Mouse (Mus musculus): ENCODE data around the gene Kbtbd12. TPM values are rescaled to one million over a fixed set of nuclear protein-coding genes. Genes with fewer than 3 reads are reported as not detected.

Gene Kbtbd12
- polyA plus RNA-seq, 1 experiment from 2014 or later: 0.31 TPM

GRCm38 (mm10) chr6:88499481-88500404 lies 138.0 kb downstream of the Kbtbd12 start:
- H3K36me3 ChIP-seq: peaks cover 59% of the 10 kb centered on the region

More at GRCm38 (mm10) chr6:88499481-88500404, 138.0 kb downstream of the Kbtbd12 start:
- Histone ChIP-seq H3K4me3 (replicated peaks) (peak overlapping the region; percentile 59), H3K4me1 (replicated peaks) (peaks cover 8% of the 10 kb centered on the region), H3K9ac (replicated peaks) (peak overlapping the region; percentile 74), H3K9me3 (no peaks in the 10 kb centered on the region), H3K27ac (no peak overlapping the region), H3K4me2 (peak overlapping the region; percentile 98), H3K27me3 (peaks cover 8% of the 10 kb centered on the region; the same call in 1 of the 2 replicates)
- ATAC-seq (ENCODE audit: insufficient number of reproducible peaks, insufficient read depth, low FRiP score, low TSS enrichment, low read depth): peak; percentile 63
- WGBS: 2% methylated on average over 76 of the region's 76 CpGs

Other genes with a start within 250 kb of the Kbtbd12 start
- gene Eefsec, start 191.4 kb downstream of the Kbtbd12 start, polyA plus RNA-seq (2016; fragmentation: Nextera tagmentation; extraction: Ambion mirVana): 36.5 and 37.3 TPM in 2 replicates
- gene Ruvbl1, start 172.5 kb downstream of the Kbtbd12 start, polyA plus RNA-seq (2016; fragmentation: Nextera tagmentation; extraction: Ambion mirVana): 160 and 161 TPM in 2 replicates
- 219 and 223 TPM in 2 replicates for gene Sec61a1, start 119.0 kb downstream of the Kbtbd12 start, polyA plus RNA-seq (2016; fragmentation: Nextera tagmentation; extraction: Ambion mirVana)
- 8.0 and 9.4 TPM in 2 replicates for gene Mgll, start 86.5 kb upstream of the Kbtbd12 start, polyA plus RNA-seq (2016; fragmentation: Nextera tagmentation; extraction: Ambion mirVana)
- 24.6 and 26.7 TPM in 2 replicates for gene Abtb1, start 204.0 kb upstream of the Kbtbd12 start, polyA plus RNA-seq (2016; fragmentation: Nextera tagmentation; extraction: Ambion mirVana)
- gene Podxl2, start 237.1 kb upstream of the Kbtbd12 start, polyA plus RNA-seq (2016; fragmentation: Nextera tagmentation; extraction: Ambion mirVana): 93.5 and 97.8 TPM in 2 replicates

Measured in limb, embryonic 12.5 days (tissue).